Mouse (Mus musculus) megakaryocyte-erythroid progenitor cell, adult 5-6 weeks (primary cell): Measurements from ENCODE around the gene Sprr2k. TPM values are rescaled to one million over a fixed set of nuclear protein-coding genes. Genes with fewer than 3 reads are reported as not detected.
"Not testable (repeated sequence)": the region's sequence is repeated elsewhere in the genome, so short reads cannot be mapped to it uniquely, and the experiment has no call there.

Experiments used
- ATAC-seq: replicated peaks from 2 replicates; pipeline ENCODE4 v1.8.0; 2016; ENCODE audit warnings: mild to moderate bottlenecking, inconsistent platforms; ENCODE audit not compliant: severe bottlenecking, poor library complexity, low FRiP score, low TSS enrichment
- total RNA-seq, 2 experiments: library from RNA; stranded (forward) in 1 of 2; stranded (reverse) in 1 of 2; fragments of 200-1000, 215-1000 nt in 1 of 2; fragments of >200 nt in 1 of 2; fragmentation: Nextera tagmentation in 1 of 2; gene quantifications; 2 replicates each; pipeline ENCODE4 v1.2.3; 2014 to 2017

Gene Sprr2k
- total RNA-seq (2014; fragmentation: Nextera tagmentation): not detected in 2 replicates
- total RNA-seq (2017): not detected in 2 replicates

DNA sequence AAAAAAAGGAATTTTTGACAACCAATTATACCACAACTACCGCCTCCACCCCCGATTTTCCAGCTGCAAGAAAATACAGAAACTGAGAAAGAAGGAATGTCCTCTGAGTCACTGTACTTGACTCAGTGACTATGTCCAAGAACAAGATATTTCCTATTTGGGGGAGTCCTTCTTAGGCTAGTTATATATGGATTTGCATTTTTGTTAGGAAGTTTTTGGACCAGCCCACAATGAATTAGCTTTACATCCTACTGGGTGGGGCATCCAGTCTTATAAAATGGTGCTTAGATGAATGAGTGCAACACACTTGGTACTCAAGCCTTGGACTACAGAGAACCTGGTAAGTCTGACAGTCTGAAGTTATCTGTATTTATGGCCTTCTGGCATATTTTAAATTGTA is at the start of gene Sprr2k:
Gene Sprr2k, plus strand, starts transcription at position 301 of the 400 bp plus-strand sequence.
- ATAC-seq: no peak

GRCm38 (mm10) chr3:92385385-92385784 is 47.0 kb upstream of the Sprr2k start, which contains the start of gene Sprr2h:
Sprr2h (plus strand) TSS chr3:92385685.
- ATAC-seq: no peak

DNA sequence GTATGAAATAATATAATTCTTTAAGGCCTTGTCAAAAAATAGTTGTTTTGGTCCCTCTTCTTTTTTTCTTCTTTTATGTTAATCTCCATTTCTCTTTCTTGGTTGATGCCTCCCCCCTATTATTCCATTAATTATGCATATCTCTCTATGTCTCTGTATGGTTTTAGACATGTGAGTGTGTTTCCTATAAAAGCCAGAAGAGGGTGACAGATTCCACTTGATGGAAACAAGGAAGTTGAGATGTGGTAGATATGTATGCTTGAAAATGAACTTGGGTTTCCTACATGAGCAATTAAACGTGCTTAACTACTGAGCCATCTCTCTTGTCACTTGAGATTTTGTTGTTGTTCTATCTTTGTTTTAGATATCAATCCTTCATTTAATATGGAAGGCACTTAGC is 38.1 kb upstream of the Sprr2k start:
- ATAC-seq: no peak

GRCm38 (mm10) chr3:92407691-92408090 is 24.7 kb upstream of the Sprr2k start, which contains the start of gene Sprr2i:
Sprr2i (plus strand) TSS chr3:92407991.
- ATAC-seq: no peak

DNA sequence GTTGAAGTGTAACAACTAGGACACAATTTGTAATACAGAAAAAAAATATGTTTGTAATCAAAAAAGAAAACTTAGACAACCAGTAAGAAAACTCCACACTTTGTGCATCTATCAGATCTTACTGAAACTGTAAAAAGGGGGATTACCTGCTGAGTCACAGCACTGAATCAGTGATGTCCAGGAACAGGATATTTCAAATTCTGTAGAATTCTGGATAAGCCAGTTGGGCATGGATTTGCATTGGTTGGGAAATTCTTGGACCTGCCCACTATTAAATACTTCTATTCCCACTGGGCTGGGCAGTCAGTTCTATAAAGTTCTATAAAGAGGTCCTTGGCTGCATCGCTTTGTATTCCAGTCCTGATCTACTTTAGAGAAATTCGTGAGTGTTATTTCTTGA is 14.6 kb upstream of the Sprr2k start, which contains the start of gene Sprr2j-ps:
Gene Sprr2j-ps, plus strand, starts transcription at position 301 of the 400 bp plus-strand sequence.
- no peak for ATAC-seq

- ATAC-seq: no peak
Measured at GRCm38 (mm10) chr3:92429323-92429722, 3.1 kb upstream of the Sprr2k start, which contains the start of gene Gm9774. Gm9774 (minus strand) TSS chr3:92429423.

DNA sequence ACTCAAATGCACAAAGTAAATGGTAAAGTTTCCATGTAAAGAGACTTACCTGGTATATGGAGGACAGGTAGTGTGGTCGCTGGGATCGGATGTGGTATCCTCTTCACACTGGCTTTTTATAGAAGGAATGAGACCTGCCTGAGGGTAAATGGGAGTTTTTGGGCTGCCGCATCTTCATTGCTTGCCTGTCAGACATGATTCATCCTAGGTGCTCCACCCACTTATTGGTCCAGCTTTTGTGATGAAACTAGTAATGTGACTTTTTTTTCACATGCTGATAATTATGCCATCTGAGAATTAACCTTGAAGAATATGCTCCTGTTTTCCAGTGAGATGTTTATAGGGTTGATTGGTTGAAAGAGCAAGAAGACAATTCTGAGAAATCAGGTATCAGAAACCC is 6.3 kb downstream of the Sprr2k start, which contains the start of gene Sprr1b:
Gene Sprr1b, minus strand, starts transcription at position 101 of the 400 bp plus-strand sequence.
- no peak for ATAC-seq

DNA sequence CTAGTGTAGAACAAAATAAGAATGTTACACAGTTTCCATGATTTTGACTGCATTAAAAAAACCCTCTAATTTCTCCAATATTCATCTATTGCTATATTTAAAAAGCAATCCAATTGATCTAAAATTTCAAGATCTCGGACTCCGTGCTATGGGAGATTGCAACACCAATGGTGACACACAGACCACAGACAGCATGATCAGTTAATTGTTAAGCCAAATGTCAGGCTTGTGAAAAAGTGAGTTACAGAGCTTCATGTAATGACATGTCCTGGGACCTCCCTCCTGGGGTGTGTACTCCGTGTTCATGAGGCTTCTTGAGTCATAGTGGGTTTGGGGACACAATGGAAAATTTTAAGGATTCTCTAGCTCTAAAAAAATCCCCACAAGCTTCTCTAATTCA is 7.8 kb downstream of the Sprr2k start:
- ATAC-seq: no peak

DNA sequence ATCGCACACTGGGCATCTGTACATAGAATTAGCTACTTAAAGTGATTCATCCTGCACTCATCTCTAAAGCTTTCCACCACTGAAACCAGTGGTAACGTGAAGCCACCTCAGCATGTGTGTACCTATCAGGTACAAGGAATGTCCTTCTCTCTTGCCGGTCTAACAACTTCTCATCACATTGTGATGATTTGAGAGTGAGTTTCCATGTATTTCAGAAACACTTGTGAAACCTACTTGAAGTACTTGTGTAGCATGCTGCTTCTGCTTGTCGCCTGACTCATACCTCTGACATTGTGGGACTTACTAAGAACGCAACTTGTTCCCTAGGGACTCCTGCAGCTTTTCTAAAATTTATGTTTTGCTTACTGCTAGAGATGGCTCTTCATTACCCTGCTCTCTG is 22.8 kb downstream of the Sprr2k start:
- no peak for ATAC-seq

- ATAC-seq: no peak
Measured at GRCm38 (mm10) chr3:92458620-92459019, 26.2 kb downstream of the Sprr2k start, which contains the start of gene Sprr3. Sprr3 (minus strand) TSS chr3:92458720.

DNA sequence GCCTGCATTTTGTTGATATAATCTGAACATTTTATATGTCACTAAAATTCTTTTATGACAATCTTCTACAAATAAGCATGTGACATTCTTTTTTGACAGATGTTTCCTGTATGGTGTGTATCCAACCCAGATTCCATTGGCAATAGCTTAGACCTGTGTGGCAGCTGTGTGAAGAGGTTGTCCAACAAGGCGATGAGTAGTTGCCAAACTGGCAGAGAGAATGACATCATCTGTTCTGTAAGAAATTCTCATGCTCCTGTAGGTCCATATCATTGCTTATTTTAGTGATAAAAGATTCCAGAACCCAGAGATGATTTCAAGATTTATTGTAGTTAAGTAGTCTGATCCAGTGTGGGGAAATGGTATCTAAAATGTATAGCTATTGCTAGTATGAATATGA is 34.2 kb downstream of the Sprr2k start:
- no peak for ATAC-seq

DNA sequence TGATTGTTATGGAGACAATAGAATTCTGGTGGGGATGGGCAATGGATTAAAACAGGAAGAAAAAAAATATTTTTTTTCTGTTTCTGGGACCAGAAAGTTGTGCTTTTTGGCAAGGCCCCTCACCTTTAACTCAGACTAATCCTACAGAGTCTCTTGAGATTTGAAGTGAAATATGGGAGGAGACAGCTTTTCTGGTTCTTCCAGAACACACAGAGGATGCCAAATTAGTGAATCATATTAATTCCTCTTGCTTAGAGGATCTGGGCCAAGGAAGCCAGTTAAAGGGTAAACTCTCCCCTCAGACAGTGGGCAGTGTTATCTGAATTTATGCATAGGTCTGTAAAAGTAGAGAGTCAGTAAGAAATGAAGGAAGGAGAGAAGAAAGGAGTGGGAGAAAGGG is 35.0 kb downstream of the Sprr2k start:
- ATAC-seq: no peak

DNA sequence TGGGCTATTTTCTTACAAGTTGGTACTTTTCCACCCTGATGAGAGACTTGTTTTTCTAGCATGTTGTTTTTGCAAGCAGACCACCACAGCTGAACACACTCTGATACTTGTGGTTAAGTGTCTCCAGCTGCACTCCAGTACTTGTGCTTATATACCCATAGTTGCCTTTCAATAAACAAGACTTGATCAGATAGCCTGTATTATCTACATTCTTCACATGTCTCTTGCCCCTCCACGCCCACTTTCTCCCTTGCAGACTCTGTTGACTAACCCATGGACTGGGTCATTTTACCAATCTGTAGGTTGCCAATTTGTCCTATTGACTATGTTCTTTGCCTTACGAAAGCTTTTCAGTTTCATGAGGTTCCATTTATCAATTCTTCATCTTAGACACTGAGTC is 37.7 kb downstream of the Sprr2k start:
- no peak for ATAC-seq

GRCm38 (mm10) chr3:92481249-92481648 is 48.9 kb downstream of the Sprr2k start:
- not testable (repeated sequence) for ATAC-seq

Other genes with a start within 250 kb of the Sprr2k start
- not detected in 2 replicates for gene Sprr2a1, start 216.8 kb upstream of the Sprr2k start, total RNA-seq (2014; fragmentation: Nextera tagmentation)
- not detected in 2 replicates for gene Sprr2a1, start 216.8 kb upstream of the Sprr2k start, total RNA-seq (2017)
- gene Sprr2a2, start 216.7 kb upstream of the Sprr2k start, total RNA-seq (2014; fragmentation: Nextera tagmentation): not detected in 2 replicates
- gene Sprr2a2, start 216.7 kb upstream of the Sprr2k start, total RNA-seq (2017): not detected in 2 replicates
- not detected in 2 replicates for gene Sprr2a3, start 147.2 kb upstream of the Sprr2k start, total RNA-seq (2014; fragmentation: Nextera tagmentation)
- not detected in 2 replicates for gene Sprr2a3, start 147.2 kb upstream of the Sprr2k start, total RNA-seq (2017)
- not detected in 2 replicates for gene Sprr2b, start 116.0 kb upstream of the Sprr2k start, total RNA-seq (2014; fragmentation: Nextera tagmentation)
- not detected in 2 replicates for gene Sprr2b, start 116.0 kb upstream of the Sprr2k start, total RNA-seq (2017)
- gene Sprr2d, start 93.4 kb upstream of the Sprr2k start, total RNA-seq (2014; fragmentation: Nextera tagmentation): not detected in 2 replicates
- not detected in 2 replicates for gene Sprr2d, start 93.4 kb upstream of the Sprr2k start, total RNA-seq (2017)
- gene Sprr2e, start 80.4 kb upstream of the Sprr2k start, total RNA-seq (2014; fragmentation: Nextera tagmentation): not detected in 2 replicates
- not detected in 2 replicates for gene Sprr2e, start 80.4 kb upstream of the Sprr2k start, total RNA-seq (2017)
- gene Sprr2f, start 67.4 kb upstream of the Sprr2k start, total RNA-seq (2014; fragmentation: Nextera tagmentation): not detected in 2 replicates
- not detected in 2 replicates for gene Sprr2f, start 67.4 kb upstream of the Sprr2k start, total RNA-seq (2017)
- not detected in 2 replicates for gene Sprr2h, start 46.9 kb upstream of the Sprr2k start, total RNA-seq (2014; fragmentation: Nextera tagmentation)
- not detected in 2 replicates for gene Sprr2h, start 46.9 kb upstream of the Sprr2k start, total RNA-seq (2017)
- gene Sprr2i, start 24.6 kb upstream of the Sprr2k start, total RNA-seq (2014; fragmentation: Nextera tagmentation): not detected in 2 replicates
- gene Sprr2i, start 24.6 kb upstream of the Sprr2k start, total RNA-seq (2017): not detected in 2 replicates
- gene Sprr2j-ps, start 14.5 kb upstream of the Sprr2k start, total RNA-seq (2014; fragmentation: Nextera tagmentation): not detected in 2 replicates
- not detected in 2 replicates for gene Sprr2j-ps, start 14.5 kb upstream of the Sprr2k start, total RNA-seq (2017)
- 4.8 and 16.6 TPM in 2 replicates for gene Gm9774, start 3.2 kb upstream of the Sprr2k start, total RNA-seq (2014; fragmentation: Nextera tagmentation)
- gene Gm9774, start 3.2 kb upstream of the Sprr2k start, total RNA-seq (2017): 1.1 and 3.6 TPM in 2 replicates
- not detected in 2 replicates for gene Sprr1b, start 6.2 kb downstream of the Sprr2k start, total RNA-seq (2014; fragmentation: Nextera tagmentation)
- gene Sprr1b, start 6.2 kb downstream of the Sprr2k start, total RNA-seq (2017): not detected in 2 replicates
- not detected in 2 replicates for gene Sprr3, start 26.1 kb downstream of the Sprr2k start, total RNA-seq (2014; fragmentation: Nextera tagmentation)
- not detected in 2 replicates for gene Sprr3, start 26.1 kb downstream of the Sprr2k start, total RNA-seq (2017)
- gene Sprr1a, start 53.3 kb downstream of the Sprr2k start, total RNA-seq (2014; fragmentation: Nextera tagmentation): not detected in 2 replicates
- not detected in 2 replicates for gene Sprr1a, start 53.3 kb downstream of the Sprr2k start, total RNA-seq (2017)
- gene Sprr4, start 67.9 kb downstream of the Sprr2k start, total RNA-seq (2014; fragmentation: Nextera tagmentation): not detected in 2 replicates
- gene Sprr4, start 67.9 kb downstream of the Sprr2k start, total RNA-seq (2017): not detected in 2 replicates
- not detected in 2 replicates for gene 2310046K23Rik, start 101.9 kb downstream of the Sprr2k start, total RNA-seq (2014; fragmentation: Nextera tagmentation)
- not detected in 2 replicates for gene 2310046K23Rik, start 101.9 kb downstream of the Sprr2k start, total RNA-seq (2017)
- not detected in 2 replicates for gene Ivl, start 141.2 kb downstream of the Sprr2k start, total RNA-seq (2014; fragmentation: Nextera tagmentation)
- gene Ivl, start 141.2 kb downstream of the Sprr2k start, total RNA-seq (2017): not detected in 2 replicates
- not detected in 2 replicates for gene Smcp, start 156.4 kb downstream of the Sprr2k start, total RNA-seq (2014; fragmentation: Nextera tagmentation)
- not detected in 2 replicates for gene Smcp, start 156.4 kb downstream of the Sprr2k start, total RNA-seq (2017)
- gene 2210017I01Rik, start 174.9 kb downstream of the Sprr2k start, total RNA-seq (2014; fragmentation: Nextera tagmentation): not detected in 2 replicates
- gene 2210017I01Rik, start 174.9 kb downstream of the Sprr2k start, total RNA-seq (2017): not detected in 2 replicates
- not detected in 2 replicates for gene Lce6a, start 189.1 kb downstream of the Sprr2k start, total RNA-seq (2014; fragmentation: Nextera tagmentation)
- not detected in 2 replicates for gene Lce6a, start 189.1 kb downstream of the Sprr2k start, total RNA-seq (2017)
- gene Lce1a1, start 215.7 kb downstream of the Sprr2k start, total RNA-seq (2014; fragmentation: Nextera tagmentation): not detected in 2 replicates
- not detected in 2 replicates for gene Lce1a1, start 215.7 kb downstream of the Sprr2k start, total RNA-seq (2017)
- not detected in 2 replicates for gene Lce1b, start 224.3 kb downstream of the Sprr2k start, total RNA-seq (2014; fragmentation: Nextera tagmentation)
- not detected in 2 replicates for gene Lce1b, start 224.3 kb downstream of the Sprr2k start, total RNA-seq (2017)
- gene Lce1a2, start 237.7 kb downstream of the Sprr2k start, total RNA-seq (2014; fragmentation: Nextera tagmentation): not detected in 2 replicates
- not detected in 2 replicates for gene Lce1a2, start 237.7 kb downstream of the Sprr2k start, total RNA-seq (2017)
- gene Lce1c, start 246.7 kb downstream of the Sprr2k start, total RNA-seq (2014; fragmentation: Nextera tagmentation): not detected in 2 replicates
- not detected in 2 replicates for gene Lce1c, start 246.7 kb downstream of the Sprr2k start, total RNA-seq (2017)